Mouse (Mus musculus) liver, embryonic 13.5 days (tissue): ENCODE measurements around the gene Hist1h3c. TPM values are rescaled to one million over a fixed set of nuclear protein-coding genes. Genes with fewer than 3 reads are reported as not detected.
"Not testable (repeated sequence)": the region's sequence is repeated elsewhere in the genome, so short reads cannot be mapped to it uniquely, and the experiment has no call there.

Experiments used
- ATAC-seq: fragments of 200-750 bp; cut with Nextera tagmentation; 2 replicates; pipeline ENCODE4 v1.8.0; 2017; ENCODE audit warnings: low read depth, mild to moderate bottlenecking, moderate number of reproducible peaks, moderate library complexity
- DNase-seq: peaks from one replicate; pipeline ENCODE4 v3.0.0; 2022
- H3K27ac ChIP-seq: fragments of 300-500 bp; sonication (generic); 2 replicates; pipeline ENCODE4 v1.5.1; 2015; ENCODE audit warnings: moderate library complexity, mild to moderate bottlenecking, inconsistent platforms
- H3K27me3 ChIP-seq: fragments of 300-500 bp; sonication (generic); 2 replicates; pipeline ENCODE4 v1.6.1; 2015; ENCODE audit warnings: mild to moderate bottlenecking, inconsistent platforms
- H3K36me3 ChIP-seq: fragments of 300-500 bp; sonication (generic); 2 replicates; pipeline ENCODE4 v1.6.1; 2015; ENCODE audit warnings: mild to moderate bottlenecking, inconsistent platforms
- H3K4me1 ChIP-seq: fragments of 300-500 bp; sonication (generic); replicated peaks from 2 replicates; pipeline ENCODE4 v1.6.1; 2015; ENCODE audit warnings: inconsistent platforms
- H3K4me2 ChIP-seq: fragments of 300-500 bp; sonication (generic); 2 replicates; pipeline ENCODE4 v1.6.1; 2015; ENCODE audit warnings: inconsistent platforms, mild to moderate bottlenecking, moderate library complexity
- H3K4me3 ChIP-seq: fragments of 300-500 bp; sonication (generic); replicated peaks from 2 replicates; pipeline ENCODE4 v1.5.1; 2015; ENCODE audit warnings: mild to moderate bottlenecking, inconsistent platforms
- H3K9ac ChIP-seq: fragments of 300-500 bp; sonication (generic); 2 replicates; pipeline ENCODE4 v1.6.1; 2015; ENCODE audit warnings: mild to moderate bottlenecking, inconsistent platforms
- H3K9me3 ChIP-seq: fragments of 300-500 bp; sonication (generic); replicated peaks from 2 replicates; pipeline ENCODE4 v1.6.1; 2016; ENCODE audit warnings: inconsistent platforms
- WGBS: fragments of 180-500 bp; shearing (Covaris S2); methylation state at CpG from one replicate; pipeline ENCODE4 v1.1.7; 2015; ENCODE audit not compliant: insufficient replicate concordance; 5-methylcytosine and 5-hydroxymethylcytosine counted together
- polyA plus RNA-seq: library from polyadenylated mRNA; unstranded; fragments of >200 nt; fragmentation: Nextera tagmentation; extraction: Ambion mirVana; gene quantifications from 2 replicates; pipeline ENCODE4 v1.2.1, GENCODE M21; 2015

Gene Hist1h3c
- polyA plus RNA-seq, 1 experiment from 2014 or later = 5.9 TPM

DNA sequence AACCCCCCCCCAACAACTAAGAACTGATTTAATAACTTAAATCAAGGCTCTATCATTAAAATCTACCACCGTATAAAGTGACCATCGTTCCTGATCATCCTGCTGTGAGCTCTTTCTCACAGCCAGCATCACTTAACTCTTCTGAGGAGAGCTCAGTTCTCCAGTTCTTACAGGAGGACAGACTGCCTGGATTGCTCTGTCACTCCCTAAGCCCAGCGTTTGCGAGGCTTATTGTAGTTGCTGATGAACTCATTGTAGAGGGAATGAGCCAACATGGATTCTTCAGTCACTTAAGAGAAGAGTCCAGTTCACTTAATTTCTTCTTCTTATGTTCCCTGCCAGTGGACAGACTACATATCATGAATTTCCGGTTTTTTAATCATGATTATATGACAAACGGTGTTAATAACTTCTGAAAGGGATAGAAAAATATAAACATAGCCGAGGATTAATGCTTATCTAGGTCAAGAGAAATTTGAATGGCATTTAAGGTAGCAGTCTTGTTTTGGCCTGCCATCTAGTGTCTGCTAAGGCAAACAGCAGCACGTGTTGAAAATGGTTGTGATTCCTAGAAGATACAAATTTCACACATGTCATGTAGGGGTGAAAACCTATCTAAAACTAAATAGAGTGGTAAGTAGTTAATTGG, 13.1 kb downstream of the Hist1h3c start:
- ATAC-seq (no peak), DNase-seq (no peak)
- Histone ChIP-seq H3K27me3 (no peaks in the 10 kb centered on the region), H3K4me1 (peaks cover 37% of the 10 kb centered on the region), H3K4me3 (no peak overlapping the region), H3K27ac (no peak overlapping the region), H3K4me2 (no peak overlapping the region), H3K9ac (no peak overlapping the region), H3K36me3 (no peaks in the 10 kb centered on the region), H3K9me3 (no peaks in the 10 kb centered on the region)
- WGBS = 24% methylated on average over 8 of the region's 8 CpGs

DNA sequence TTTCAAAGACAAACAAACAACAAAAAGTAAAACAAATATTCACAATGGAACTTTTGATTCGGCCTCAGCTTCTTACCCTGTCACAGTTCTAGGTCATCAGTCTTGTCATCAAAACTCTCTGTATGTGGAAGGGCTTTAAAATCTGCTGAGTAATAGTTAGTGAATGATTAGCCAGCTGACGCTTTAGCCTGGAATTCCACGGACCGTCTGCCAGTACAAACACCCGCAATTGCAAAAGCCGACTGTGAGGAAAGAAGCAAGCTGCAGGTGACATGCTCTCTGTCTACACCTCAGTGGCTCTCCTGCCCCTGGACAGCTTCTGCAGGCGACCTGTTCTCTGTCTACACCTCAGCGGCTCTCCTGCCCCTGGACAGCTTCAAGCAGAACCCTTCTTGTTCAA, 14.9 kb downstream of the Hist1h3c start:
- Histone ChIP-seq H3K9me3 (no peaks in the 10 kb centered on the region), H3K4me1 (peaks cover 37% of the 10 kb centered on the region), H3K4me3 (no peak overlapping the region), H3K27ac (no peak overlapping the region), H3K9ac (no peak overlapping the region), H3K4me2 (no peak overlapping the region), H3K27me3 (no peaks in the 10 kb centered on the region), H3K36me3 (no peaks in the 10 kb centered on the region)
- no peak for DNase-seq
- 53% methylated on average over 8 of the region's 8 CpGs for WGBS
- peak; percentile 62; the same call in 1 of the 2 replicates for ATAC-seq

DNA sequence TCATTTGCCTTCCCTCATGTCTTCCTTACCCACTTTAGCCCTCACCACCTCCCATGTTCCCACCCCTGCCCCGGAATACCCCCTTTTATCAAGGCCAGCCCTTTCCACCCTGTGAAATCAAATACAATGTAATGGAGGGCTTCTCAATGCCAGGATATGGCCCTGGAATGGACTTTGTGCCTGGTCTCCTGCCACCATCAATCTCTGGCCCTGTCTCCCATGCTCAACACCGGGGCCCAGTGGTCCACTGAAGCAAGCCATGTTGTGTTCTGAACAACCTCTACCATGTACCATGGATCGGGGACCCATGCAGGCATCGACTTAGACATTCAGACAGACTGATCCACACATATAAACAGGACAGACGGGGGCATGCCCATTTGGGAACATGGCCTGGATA, 15.7 kb downstream of the Hist1h3c start:
- H3K9me3 ChIP-seq = no peaks in the 10 kb centered on the region
- 81% methylated on average over 5 of the region's 5 CpGs for WGBS
- no peak overlapping the region for H3K4me2 ChIP-seq
- H3K27me3 ChIP-seq = no peaks in the 10 kb centered on the region
- peak overlapping the region; percentile 9; the same call in 1 of the 2 replicates for H3K9ac ChIP-seq
- H3K4me3 ChIP-seq = no peak overlapping the region
- H3K4me1 ChIP-seq = peaks cover 43% of the 10 kb centered on the region
- DNase-seq = no peak
- peak; percentile 5; the same call in 1 of the 2 replicates for ATAC-seq
- peak overlapping the region; percentile 21; the same call in 1 of the 2 replicates for H3K27ac ChIP-seq
- no peaks in the 10 kb centered on the region for H3K36me3 ChIP-seq

DNA sequence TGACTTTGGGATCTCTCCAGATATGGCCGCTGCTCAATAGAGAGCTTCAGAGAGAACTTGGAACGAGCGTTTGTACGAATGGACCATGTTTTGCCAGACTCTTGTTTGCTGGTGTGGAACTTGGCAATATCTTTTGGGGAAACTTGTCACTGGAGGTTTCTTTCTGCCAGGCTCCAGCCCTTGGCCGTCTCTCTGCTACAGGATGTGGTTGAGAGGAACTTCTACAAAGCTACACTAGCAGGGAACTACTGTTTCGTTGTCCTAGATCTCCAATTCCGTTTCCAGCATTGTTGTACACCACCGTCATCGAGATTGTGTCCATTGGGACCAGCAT, 16.2 kb downstream of the Hist1h3c start:
- ATAC-seq (no peak), DNase-seq (no peak)
- Histone ChIP-seq H3K4me2 (peak overlapping the region; percentile 35; the same call in 1 of the 2 replicates), H3K9me3 (no peaks in the 10 kb centered on the region), H3K27ac (peak overlapping the region; percentile 10; the same call in 1 of the 2 replicates), H3K36me3 (no peaks in the 10 kb centered on the region), H3K27me3 (no peaks in the 10 kb centered on the region), H3K4me1 (peaks cover 49% of the 10 kb centered on the region), H3K9ac (0 out of 2 replicates have a peak overlapping the region, but pooled peaks have one; percentile 9), H3K4me3 (no peak overlapping the region)
- WGBS = 49% methylated on average over 9 of the region's 9 CpGs

DNA sequence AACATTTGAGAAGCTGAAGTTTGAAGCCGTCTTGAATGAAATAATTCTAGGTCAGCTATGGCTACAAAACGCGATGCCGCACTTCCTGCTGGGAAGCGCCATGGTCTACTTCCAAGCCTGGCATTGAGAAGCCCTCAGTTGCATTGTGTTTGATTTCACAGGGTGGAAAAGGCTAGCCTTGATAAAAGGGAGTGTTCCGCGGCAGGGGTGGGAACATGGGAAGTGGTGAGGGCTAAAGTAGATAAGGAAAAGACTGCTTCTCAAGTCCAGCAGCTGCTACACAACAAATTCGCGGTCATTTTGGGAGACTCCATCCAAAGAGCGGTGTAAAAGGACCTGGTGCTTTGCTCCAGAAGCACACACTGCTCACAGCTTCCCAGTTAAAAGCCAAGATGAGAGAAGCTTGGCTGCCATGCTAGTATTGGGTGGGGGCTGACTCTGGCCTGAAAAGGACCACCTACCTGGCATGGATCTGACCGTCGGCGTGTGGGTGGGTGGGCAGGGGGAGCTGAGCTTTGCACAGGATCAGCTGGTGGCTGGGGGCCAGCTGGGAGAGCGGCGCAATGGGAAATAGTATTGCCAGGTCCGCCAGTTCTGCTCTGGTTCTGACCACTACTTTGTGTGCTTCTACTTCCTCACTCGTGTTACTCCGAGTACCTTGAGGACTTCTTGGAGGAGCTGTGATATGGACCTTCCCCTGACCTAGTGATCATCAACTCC, 16.8 kb downstream of the Hist1h3c start:
- ATAC-seq (no peak), DNase-seq (no peak)
- no peaks in the 10 kb centered on the region for H3K27me3 ChIP-seq
- H3K4me2 ChIP-seq = peak overlapping the region; percentile 35
- H3K36me3 ChIP-seq = no peaks in the 10 kb centered on the region
- H3K4me1 ChIP-seq = peaks cover 54% of the 10 kb centered on the region
- H3K9me3 ChIP-seq = no peaks in the 10 kb centered on the region
- peak overlapping the region; percentile 10 for H3K27ac ChIP-seq
- WGBS = 48% methylated on average over 18 of the region's 18 CpGs
- peak overlapping the region; percentile 46; the same call in 1 of the 2 replicates for H3K9ac ChIP-seq
- no peak overlapping the region for H3K4me3 ChIP-seq

DNA sequence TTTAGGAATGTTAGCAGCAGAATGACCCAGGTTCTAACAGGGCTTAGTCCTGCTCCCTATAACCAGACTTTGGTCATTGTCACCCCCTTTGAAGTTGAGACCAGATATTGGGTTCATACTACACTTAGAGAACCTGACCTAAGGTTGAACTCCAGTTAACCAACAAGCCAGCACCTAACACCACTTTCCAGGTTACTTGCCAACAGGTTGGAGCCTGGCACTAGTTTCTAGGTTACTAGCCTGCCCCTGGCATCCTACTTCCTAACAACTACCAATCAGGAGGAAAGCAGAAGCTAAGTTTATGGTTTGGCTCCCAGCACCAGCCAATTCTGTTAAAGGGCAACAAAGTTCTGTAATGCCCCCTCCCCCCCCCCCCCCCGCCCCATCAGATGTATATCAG, 20.2 kb downstream of the Hist1h3c start:
- H3K27ac ChIP-seq = no peak overlapping the region
- H3K27me3 ChIP-seq = no peaks in the 10 kb centered on the region
- no peaks in the 10 kb centered on the region for H3K36me3 ChIP-seq
- DNase-seq (no peak), ATAC-seq (no peak)
- WGBS = 14% methylated on average over 1 of the region's 1 CpGs
- no peak overlapping the region for H3K4me2 ChIP-seq
- peaks cover 54% of the 10 kb centered on the region for H3K4me1 ChIP-seq
- no peak overlapping the region for H3K4me3 ChIP-seq
- H3K9ac ChIP-seq = no peak overlapping the region
- H3K9me3 ChIP-seq = no peaks in the 10 kb centered on the region

DNA sequence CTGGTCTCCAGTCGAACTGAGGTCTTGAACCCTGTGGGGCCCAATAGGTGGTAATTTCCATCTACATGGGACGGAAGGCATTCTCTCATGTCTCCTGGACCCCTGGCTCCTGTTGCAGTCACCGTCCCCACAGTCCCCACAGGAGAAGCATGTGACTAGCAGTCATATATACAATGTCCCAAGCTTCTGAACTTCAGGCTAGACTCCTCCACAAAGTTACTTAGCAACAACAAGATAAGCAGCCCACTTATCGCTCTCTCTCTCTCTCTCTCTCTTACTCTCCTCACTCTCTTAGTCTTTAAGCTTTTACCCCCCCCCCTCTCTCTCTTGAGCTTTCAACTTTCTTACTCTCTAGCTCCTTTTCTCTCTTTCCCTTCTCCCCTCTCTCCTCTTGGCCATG, 21.2 kb downstream of the Hist1h3c start:
- ATAC-seq (peak; percentile 66), DNase-seq (no peak)
- WGBS = 49% methylated on average over 4 of the region's 4 CpGs
- Histone ChIP-seq H3K27me3 (no peaks in the 10 kb centered on the region), H3K9me3 (no peaks in the 10 kb centered on the region), H3K36me3 (no peaks in the 10 kb centered on the region), H3K4me2 (no peak overlapping the region), H3K4me3 (no peak overlapping the region), H3K9ac (peak overlapping the region; percentile 17; the same call in 1 of the 2 replicates), H3K4me1 (peaks cover 46% of the 10 kb centered on the region), H3K27ac (no peak overlapping the region)

DNA sequence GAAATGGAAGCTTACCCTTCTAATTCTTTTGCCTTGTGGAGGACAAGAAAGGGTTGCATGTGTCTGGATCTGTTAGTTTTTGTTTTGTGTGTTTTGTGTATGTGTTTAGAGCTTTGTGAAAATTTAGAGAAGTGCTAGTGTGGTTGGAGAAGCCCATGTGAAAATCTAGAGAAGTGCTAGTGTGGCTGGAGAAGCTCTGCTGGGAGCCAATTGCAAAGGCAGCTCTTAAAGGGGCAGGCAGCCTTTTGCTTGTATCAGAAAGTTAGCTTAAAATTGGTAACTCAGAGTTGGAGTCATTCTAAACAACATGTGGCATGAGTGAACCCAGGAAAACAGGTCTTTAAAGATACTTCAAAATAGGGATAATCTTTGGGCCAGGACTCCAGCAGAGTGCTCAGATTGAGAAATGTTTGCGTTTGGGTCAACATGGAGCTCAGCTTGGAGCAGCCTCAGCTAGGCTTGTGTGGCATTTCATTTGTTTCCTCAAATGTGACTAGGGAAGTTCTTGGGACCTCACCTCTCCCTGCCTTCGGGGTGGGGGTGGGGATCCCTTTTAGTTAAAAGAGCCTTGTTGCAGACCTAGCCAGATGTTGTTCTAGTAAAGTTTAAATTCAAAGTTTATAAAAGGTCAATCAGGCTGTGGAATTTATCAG, 27.7 kb downstream of the Hist1h3c start:
- WGBS = 12% methylated on average over 2 of the region's 2 CpGs
- not testable (repeated sequence) for H3K4me3 ChIP-seq, DNase-seq, H3K9ac ChIP-seq, H3K36me3 ChIP-seq, H3K27me3 ChIP-seq, H3K9me3 ChIP-seq, H3K4me2 ChIP-seq, ATAC-seq, H3K4me1 ChIP-seq
- H3K27ac ChIP-seq = peak overlapping the region; percentile 5; the same call in 1 of the 2 replicates

DNA sequence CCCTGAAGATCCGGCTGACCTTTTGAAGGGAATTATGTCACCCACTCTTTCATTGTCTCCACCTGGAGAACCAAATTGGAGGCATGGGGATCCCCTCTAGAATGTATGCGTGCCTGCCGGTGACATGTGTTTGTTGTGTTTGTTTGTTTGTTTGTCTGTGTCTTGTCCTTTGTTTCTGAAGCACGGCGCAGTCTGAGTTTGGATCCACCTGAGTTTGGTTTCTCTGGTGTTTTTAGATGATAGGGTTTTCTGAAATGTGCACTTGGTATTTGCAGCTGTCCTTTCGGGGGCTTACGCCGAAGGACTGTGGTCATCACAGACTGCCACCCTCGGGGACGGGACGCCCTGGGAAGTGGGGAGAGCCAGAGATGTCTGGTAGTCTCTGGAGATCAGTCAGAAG, 28.2 kb downstream of the Hist1h3c start:
- Histone ChIP-seq H3K27ac (peak overlapping the region; percentile 5; the same call in 1 of the 2 replicates), H3K36me3 (no peaks in the 10 kb centered on the region), H3K27me3 (no peaks in the 10 kb centered on the region), H3K4me2 (no peak overlapping the region), H3K9me3 (no peaks in the 10 kb centered on the region), H3K4me1 (0 out of 2 replicates have a peak, but pooled peaks cover 4% of the 10 kb centered on the region), H3K9ac (no peak overlapping the region), H3K4me3 (no peak overlapping the region)
- 49% methylated on average over 11 of the region's 11 CpGs for WGBS
- ATAC-seq (no peak), DNase-seq (no peak)

DNA sequence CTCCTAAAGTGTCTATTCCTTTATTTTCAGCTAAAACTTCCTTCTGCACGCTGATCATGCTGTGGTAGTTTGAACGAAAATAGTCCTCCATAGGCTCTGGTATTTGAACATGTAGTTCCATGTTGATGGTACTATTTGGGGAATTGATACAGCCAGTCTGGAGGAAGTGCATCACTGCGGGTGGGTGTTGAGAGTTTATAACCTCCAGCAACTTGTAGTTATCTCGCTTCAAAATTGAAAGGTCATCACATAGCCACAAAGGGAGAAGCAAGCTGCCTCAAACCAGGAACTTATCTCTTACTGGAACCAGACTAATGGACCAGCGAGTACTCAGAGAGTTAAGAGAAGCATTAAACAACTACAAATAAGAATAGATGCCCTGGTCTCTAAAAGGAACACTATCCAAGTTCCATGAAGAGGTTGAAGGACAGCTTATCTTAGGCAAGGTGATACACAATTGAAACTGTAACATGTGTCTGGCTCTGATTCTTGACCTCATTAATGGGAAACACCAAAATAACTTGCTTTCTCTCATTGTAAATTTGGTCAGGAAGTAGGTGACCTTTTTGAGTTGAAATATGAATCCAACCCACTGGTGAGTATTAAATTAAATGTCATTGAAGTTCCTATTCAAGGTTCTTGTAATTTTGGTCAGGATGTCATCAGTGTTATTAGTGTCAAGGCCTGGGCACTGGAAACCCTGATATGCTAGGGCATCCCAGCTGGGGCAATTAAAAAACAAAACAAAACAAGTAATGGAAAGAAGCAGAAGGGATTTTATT, 28.9 kb downstream of the Hist1h3c start:
- Histone ChIP-seq H3K27ac (no peak overlapping the region), H3K4me3 (no peak overlapping the region), H3K4me2 (no peak overlapping the region), H3K9ac (no peak overlapping the region), H3K27me3 (peaks cover 3% of the 10 kb centered on the region; the same call in 1 of the 2 replicates), H3K9me3 (no peaks in the 10 kb centered on the region), H3K4me1 (0 out of 2 replicates have a peak, but pooled peaks cover 4% of the 10 kb centered on the region), H3K36me3 (no peaks in the 10 kb centered on the region)
- ATAC-seq (no peak), DNase-seq (no peak)
- 27% methylated on average over 5 of the region's 5 CpGs for WGBS
